Mouse (Mus musculus) MEL-GATA-1-ER (cell line): ENCODE measurements around the gene Clip4.

Source experiments
- DNase-seq: peaks from one replicate; pipeline ENCODE4 v3.0.0-alpha.2; 2012; ENCODE audit warnings: low read depth; ENCODE audit errors: extremely low read depth

The Clip4 gene

GRCm38 (mm10) chr17:71791109-71791508, 22.8 kb downstream of the Clip4 start:
- no peak for DNase-seq

GRCm38 (mm10) chr17:71791622-71792021, 23.3 kb downstream of the Clip4 start:
- DNase-seq, result no peak

GRCm38 (mm10) chr17:71795521-71796205, 27.4 kb downstream of the Clip4 start:
- no peak for DNase-seq

- no peak for DNase-seq
These were observed 35.2 kb downstream of the Clip4 start for GRCm38 (mm10) chr17:71803456-71803855.

- DNase-seq, result no peak
These were observed 35.6 kb downstream of the Clip4 start for GRCm38 (mm10) chr17:71803876-71804275.

- no peak for DNase-seq
These were observed 42.8 kb downstream of the Clip4 start for GRCm38 (mm10) chr17:71811070-71811469.

GRCm38 (mm10) chr17:71816136-71816864, 48.0 kb downstream of the Clip4 start:
- DNase-seq, result no peak

GRCm38 (mm10) chr17:71823622-71824306, 55.5 kb downstream of the Clip4 start:
- DNase-seq, result no peak

- no peak for DNase-seq
These were observed 58.3 kb downstream of the Clip4 start for GRCm38 (mm10) chr17:71826603-71827002.

- DNase-seq, result no peak
These were observed 59.4 kb downstream of the Clip4 start for GRCm38 (mm10) chr17:71827627-71828026.

- DNase-seq, result no peak
These were observed 60.6 kb downstream of the Clip4 start for GRCm38 (mm10) chr17:71828647-71829414.

GRCm38 (mm10) chr17:71831960-71832359, 63.7 kb downstream of the Clip4 start:
- DNase-seq, result no peak

GRCm38 (mm10) chr17:71862184-71862583, 93.9 kb downstream of the Clip4 start:
- no peak for DNase-seq

GRCm38 (mm10) chr17:71862895-71863294, 94.6 kb downstream of the Clip4 start:
- no peak for DNase-seq

- no peak for DNase-seq
These were observed 95.8 kb downstream of the Clip4 start for GRCm38 (mm10) chr17:71864039-71864438.

GRCm38 (mm10) chr17:71865437-71865836, 97.2 kb downstream of the Clip4 start:
- no peak for DNase-seq

- no peak for DNase-seq
These were observed 99.6 kb downstream of the Clip4 start for GRCm38 (mm10) chr17:71867892-71868291.

GRCm38 (mm10) chr17:71868828-71869227, 100.6 kb downstream of the Clip4 start:
- DNase-seq, result no peak

GRCm38 (mm10) chr17:71869372-71870231, 101.3 kb downstream of the Clip4 start:
- no peak for DNase-seq

- DNase-seq, result no peak
These were observed 102.0 kb downstream of the Clip4 start for GRCm38 (mm10) chr17:71870232-71870621.

- DNase-seq, result no peak
These were observed 102.4 kb downstream of the Clip4 start for GRCm38 (mm10) chr17:71870641-71871040.
